Mouse (Mus musculus) R1 (cell line): ENCODE data around the gene Rbks.

ENCODE experiments used
- DNase-seq: peaks from one replicate; pipeline ENCODE4 v3.0.0-alpha.2; 2018; ENCODE audit warnings: low read depth, low spot score

Gene Rbks

DNA sequence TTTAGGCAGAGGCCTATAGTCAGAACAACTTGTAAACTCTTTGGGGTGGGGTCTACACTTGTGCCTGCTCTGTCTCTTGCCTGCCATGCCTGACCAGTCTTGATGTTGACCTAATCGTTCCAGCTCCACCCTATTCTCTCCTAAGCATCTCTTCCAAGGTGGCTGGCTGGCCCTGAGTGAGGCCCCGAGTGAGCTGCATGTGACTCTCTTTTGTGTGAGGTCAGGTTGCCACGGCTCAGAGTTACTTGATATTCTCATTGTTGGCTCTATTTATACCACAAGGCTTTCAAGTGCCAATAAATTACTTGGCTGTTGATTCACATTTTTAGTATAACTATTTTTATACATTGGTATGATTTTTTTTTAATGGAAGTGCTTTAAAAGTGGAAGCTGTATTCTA, 70.3 kb downstream of the Rbks start:
- no peak for DNase-seq

- DNase-seq = no peak
These were observed 77.1 kb downstream of the Rbks start for GRCm38 (mm10) chr5:31620326-31620725.

DNA sequence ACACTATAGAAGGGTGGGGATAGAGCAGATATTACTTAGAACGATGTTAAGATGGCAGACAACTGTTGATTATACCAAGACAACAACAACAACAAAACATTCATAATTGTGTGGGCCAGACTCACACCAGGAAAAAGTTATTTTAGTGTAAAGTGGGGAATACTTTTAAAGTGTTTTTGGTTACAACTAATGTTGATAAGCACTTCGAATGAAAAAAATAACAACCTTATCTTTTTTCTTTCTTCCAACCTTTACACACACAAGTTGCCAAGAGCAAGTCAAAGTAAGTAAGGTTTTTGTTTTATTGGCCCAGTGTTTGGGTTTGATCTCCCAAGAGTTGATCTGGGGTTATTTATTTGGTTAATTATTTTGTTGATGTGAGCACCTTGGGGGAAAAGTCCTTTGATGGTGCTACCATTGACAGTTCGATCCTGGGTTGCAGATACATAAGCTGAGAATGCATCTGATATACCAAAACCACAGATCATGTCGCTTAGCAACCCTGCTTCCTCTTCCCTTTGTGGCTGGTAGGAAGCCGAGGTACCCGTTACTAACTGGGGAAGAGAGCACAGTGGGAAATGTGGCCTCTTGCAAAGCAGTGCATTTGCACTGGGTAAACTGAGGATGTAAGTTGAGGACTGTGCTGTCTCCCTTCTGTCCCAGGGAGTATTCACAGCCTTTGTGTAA, 82.9 kb downstream of the Rbks start:
- no peak for DNase-seq

GRCm38 (mm10) chr5:31613852-31614286, 83.6 kb downstream of the Rbks start:
- peak; percentile 93 for DNase-seq

DNA sequence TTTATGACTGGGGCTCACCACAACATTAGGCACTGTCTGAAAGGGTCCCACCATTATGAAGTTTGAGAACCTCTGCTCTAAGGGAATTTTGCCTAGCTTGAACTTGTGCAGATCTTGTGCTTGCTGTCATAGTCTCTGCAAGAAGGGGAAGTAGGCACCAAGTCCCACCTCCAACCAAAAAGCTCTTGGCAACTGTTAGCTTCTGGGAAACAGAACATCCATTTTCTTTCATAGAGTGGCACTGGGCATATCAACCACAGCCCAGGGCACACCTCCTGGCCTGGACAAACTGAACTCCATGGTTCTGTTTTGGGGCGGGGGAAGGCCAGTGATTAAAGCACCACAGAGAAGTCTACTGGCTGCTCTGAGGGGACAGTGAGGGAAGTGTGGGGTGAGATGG, 86.2 kb downstream of the Rbks start:
- no peak for DNase-seq

DNA sequence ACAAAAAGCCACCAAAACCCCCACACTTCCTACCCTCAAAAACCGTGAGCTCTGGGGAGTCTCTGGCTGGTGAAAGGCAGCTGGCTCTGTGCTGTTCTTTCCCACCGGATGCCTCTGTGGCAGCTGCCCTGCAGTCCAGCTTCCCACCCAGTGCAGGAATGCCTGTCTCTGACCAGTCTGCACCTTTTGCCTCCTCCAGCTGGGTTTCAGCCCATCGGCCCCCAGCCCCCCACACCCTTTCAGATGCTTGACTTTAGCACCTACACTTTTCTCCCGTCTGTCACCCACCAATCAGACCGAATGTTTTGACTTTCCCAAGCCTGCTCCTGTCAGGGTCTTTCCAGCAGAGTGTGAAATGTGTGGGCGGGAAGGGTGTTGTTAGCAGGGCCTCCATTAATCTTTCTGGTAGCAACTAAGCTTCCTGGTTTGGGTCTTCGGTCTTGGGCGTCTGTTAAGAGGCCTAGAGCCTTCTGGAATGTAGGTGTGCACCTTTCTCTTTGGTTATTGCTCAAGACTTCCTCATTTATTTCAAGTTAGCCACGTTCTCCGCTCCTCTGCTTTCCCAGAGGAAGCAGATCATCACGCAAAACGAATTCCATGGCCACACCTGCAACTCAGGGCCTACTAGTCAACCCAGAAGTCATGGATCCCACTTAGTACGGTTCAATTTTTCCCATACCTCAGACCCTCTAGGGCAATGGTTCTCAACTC, 86.9 kb downstream of the Rbks start:
- peak; percentile 92 for DNase-seq

GRCm38 (mm10) chr5:31606151-31606550, 91.3 kb downstream of the Rbks start:
- DNase-seq = no peak

- no peak for DNase-seq
These were observed 93.7 kb downstream of the Rbks start for GRCm38 (mm10) chr5:31603766-31604165.

GRCm38 (mm10) chr5:31602377-31602776, 95.0 kb downstream of the Rbks start:
- DNase-seq = peak; percentile 90

- no peak for DNase-seq
These were observed 96.2 kb downstream of the Rbks start for GRCm38 (mm10) chr5:31601162-31601722.

DNA sequence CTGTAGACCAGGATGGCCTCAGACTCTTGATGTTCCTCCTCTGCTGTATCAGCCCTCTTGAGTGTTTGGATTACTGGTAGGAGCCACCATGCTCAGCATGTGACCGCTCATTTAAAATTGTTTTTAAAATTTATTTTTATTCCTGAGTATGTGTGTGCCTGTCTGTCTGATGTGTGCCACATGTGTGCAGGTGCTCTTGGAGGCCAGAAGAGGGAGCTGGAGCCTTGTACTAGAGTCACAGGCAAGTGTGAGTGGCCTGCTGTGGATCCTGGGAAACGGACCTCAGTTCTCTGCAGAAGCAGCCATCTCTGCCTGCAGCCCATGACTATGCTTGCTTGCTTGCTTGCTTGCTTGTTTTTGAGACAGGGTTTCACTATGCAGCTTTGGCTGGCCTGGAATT, 98.3 kb downstream of the Rbks start:
- peak; percentile 90 for DNase-seq

DNA sequence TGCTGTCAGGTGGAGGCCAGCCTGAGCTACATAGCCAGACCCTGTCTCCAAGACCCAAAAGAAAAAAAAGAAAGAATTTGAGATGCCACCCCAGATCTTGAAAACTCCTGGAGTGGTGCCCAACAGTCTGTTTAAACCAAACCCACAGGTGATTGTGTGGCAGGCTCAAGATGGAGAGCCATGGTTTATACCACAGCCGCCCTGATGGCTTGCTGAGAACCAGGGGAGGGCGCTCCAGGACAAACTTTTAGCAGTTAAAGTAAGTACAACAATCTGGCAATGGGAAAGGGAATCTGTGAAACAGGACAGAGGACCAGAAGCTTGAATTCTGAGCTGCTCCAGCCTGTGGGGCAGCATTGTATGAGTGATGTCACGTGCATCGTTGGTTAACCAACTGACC, 98.8 kb downstream of the Rbks start:
- DNase-seq = peak; percentile 83

- DNase-seq = no peak
These were observed 99.3 kb downstream of the Rbks start for GRCm38 (mm10) chr5:31598121-31598520.

DNA sequence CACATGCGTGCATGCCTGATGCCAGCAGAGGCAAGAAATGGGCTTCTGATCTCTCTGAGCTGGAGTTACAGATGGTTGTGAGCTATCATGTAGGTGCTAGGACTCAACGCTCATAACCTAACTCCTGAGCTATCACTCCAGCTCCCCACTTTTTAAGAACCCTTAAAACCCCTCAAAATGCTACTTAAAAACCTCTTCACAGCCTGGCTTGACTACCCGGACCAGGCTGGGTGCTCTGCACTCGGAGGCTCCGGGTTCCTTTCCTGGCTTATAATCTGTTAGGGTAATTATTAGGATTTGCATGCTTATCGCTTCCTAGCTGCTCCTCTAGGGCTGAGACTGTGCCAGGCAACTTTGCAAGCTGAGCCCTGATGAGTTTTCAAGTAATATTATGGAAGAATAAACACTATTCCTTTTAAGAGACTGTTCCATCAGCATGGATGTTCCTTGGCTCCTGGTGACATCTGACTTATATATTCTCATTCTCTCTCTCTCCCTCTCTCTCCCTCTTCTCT, 99.9 kb downstream of the Rbks start:
- DNase-seq = no peak

GRCm38 (mm10) chr5:31596481-31597429, 100.7 kb downstream of the Rbks start, which contains the start of gene Mrpl33:
Mrpl33 (plus strand) TSS chr5:31596935.
- peak; percentile 87 for DNase-seq

GRCm38 (mm10) chr5:31595868-31596267, 101.6 kb downstream of the Rbks start:
- DNase-seq = peak; percentile 40

DNA sequence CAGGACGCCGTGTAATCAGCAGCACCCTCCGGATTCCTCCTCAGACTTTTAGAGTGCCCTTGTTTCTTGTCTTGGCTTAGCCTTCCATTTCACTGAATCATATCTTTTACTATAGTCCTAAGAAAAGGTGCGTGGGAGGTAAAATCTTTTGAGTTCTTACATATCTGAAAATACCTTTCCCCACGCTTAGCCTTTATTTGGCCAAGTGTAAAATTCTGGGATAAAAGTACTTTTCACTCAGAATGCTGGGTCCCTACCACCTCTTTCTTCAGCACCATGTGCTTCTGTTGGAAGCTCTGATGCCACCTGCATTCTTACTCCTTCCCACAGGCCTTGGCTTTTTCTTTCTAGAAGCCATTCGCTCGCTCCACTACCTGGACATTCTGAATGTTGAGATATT, 106.3 kb downstream of the Rbks start:
- no peak for DNase-seq

- DNase-seq = no peak
These were observed 107.6 kb downstream of the Rbks start for GRCm38 (mm10) chr5:31589711-31590319.

DNA sequence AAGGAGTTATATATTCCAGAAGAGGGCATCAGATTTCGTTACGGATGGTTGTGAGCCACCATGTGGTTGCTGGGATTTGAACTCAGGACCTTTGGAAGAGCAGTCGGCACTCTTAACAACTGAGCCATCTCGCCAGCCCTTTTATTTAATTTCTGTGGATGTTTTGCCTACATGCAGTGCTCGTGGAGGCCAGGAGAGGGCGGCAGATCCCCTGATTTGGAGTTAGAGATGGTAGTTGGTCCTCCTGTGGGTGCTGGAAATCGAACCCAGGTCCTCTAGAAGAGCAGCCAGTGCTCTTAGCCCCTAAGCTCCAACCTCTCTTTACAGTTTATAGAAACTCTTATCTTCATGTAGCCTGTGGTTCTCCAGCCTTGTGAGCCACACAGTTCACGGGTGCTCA, 108.8 kb downstream of the Rbks start:
- DNase-seq = peak; percentile 60

GRCm38 (mm10) chr5:31588016-31588415, 109.4 kb downstream of the Rbks start:
- DNase-seq = no peak

- DNase-seq = no peak
These were observed 111.9 kb downstream of the Rbks start for GRCm38 (mm10) chr5:31585526-31585925.
